Mouse (Mus musculus) limb, embryonic 13.5 days (tissue): ENCODE results near the gene B430306N03Rik. TPM values are rescaled to one million over a fixed set of nuclear protein-coding genes. Genes with fewer than 3 reads are reported as not detected.
"Not testable (repeated sequence)": the region's sequence is repeated elsewhere in the genome, so short reads cannot be mapped to it uniquely, and the experiment has no call there.

ENCODE experiments used
- ATAC-seq: fragments of 200-750 bp; cut with Nextera tagmentation; 2 replicates; pipeline ENCODE4 v1.8.0; 2017; ENCODE audit warnings: low read depth, moderate number of reproducible peaks, moderate TSS enrichment; ENCODE audit not compliant: low FRiP score
- H3K27ac ChIP-seq: fragments of 300-500 bp; sonication (generic); 2 replicates; pipeline ENCODE4 v1.5.1; 2015; ENCODE audit warnings: inconsistent platforms, mild to moderate bottlenecking, moderate library complexity
- H3K27me3 ChIP-seq: fragments of 300-500 bp; sonication (generic); 2 replicates; pipeline ENCODE4 v1.6.1; 2015; ENCODE audit warnings: mild to moderate bottlenecking, inconsistent platforms
- H3K36me3 ChIP-seq: fragments of 300-500 bp; sonication (generic); 2 replicates; pipeline ENCODE4 v1.6.1; 2015; ENCODE audit warnings: inconsistent platforms, mild to moderate bottlenecking, moderate library complexity
- H3K4me1 ChIP-seq: fragments of 300-500 bp; sonication (generic); 2 replicates; pipeline ENCODE4 v1.6.1; 2015; ENCODE audit warnings: inconsistent platforms
- H3K4me2 ChIP-seq: fragments of 300-500 bp; sonication (generic); replicated peaks from 2 replicates; pipeline ENCODE4 v1.6.1; 2015; ENCODE audit warnings: inconsistent platforms, mild to moderate bottlenecking, moderate library complexity
- H3K4me3 ChIP-seq: fragments of 300-500 bp; sonication (generic); 2 replicates; pipeline ENCODE4 v1.5.1; 2015; ENCODE audit warnings: moderate library complexity, mild to moderate bottlenecking, inconsistent platforms
- H3K9ac ChIP-seq: fragments of 300-500 bp; sonication (generic); 2 replicates; pipeline ENCODE4 v1.6.1; 2015; ENCODE audit warnings: mild to moderate bottlenecking, inconsistent platforms
- H3K9me3 ChIP-seq: fragments of 300-500 bp; sonication (generic); 2 replicates; pipeline ENCODE4 v1.6.1; 2016; ENCODE audit warnings: inconsistent platforms
- WGBS: fragments of 180-500 bp; shearing (Covaris S2); methylation state at CpG from one replicate; pipeline ENCODE4 v1.1.7; 2015; 5-methylcytosine and 5-hydroxymethylcytosine counted together
- polyA plus RNA-seq: library from polyadenylated mRNA; unstranded; fragments of >200 nt; fragmentation: Nextera tagmentation; extraction: Ambion mirVana; gene quantifications from 2 replicates; pipeline ENCODE4 v1.2.1, GENCODE M21; 2015

Gene B430306N03Rik
- polyA plus RNA-seq, 1 experiment from 2014 or later: 0.10 TPM

- Histone ChIP-seq H3K4me1 (no peaks in the 10 kb centered on the region), H3K27me3 (no peaks in the 10 kb centered on the region), H3K9ac (no peak within 1 kb of the TSS), H3K4me2 (no peak within 1 kb of the TSS), H3K27ac (no peak within 1 kb of the TSS), H3K4me3 (no peak within 1 kb of the TSS), H3K9me3 (no peaks in the 10 kb centered on the region), H3K36me3 (no peaks in the 10 kb centered on the region)
- WGBS: 75% methylated on average over 5 of the region's 5 CpGs
- no peak for ATAC-seq
Observed at GRCm38 (mm10) chr17:48346231-48346630, 30.3 kb downstream of the B430306N03Rik start, which contains the start of gene Trem2. TSS of gene Trem2 (plus strand) at chr17:48346401.

DNA sequence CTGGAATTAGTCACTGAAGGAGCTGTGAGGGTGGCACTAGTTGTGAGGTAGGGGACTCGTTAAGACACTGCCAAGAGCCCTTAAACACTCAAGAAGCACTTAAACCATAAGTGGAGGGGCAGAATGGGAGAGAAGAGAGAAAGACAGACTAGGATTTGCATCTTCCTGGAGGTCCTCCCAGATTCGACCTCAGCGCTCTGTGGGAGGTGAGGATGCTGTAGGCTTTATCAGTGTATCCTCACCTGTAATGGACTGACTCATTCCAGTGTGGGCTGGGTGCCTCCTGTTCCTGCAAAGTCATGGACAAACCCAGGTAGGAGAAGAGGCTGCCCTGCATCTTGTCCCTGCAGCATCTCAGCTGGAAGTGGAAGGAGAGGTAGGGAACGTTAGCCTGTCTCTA, 30.9 kb downstream of the B430306N03Rik start:
- 58% methylated on average over 4 of the region's 4 CpGs for WGBS
- Histone ChIP-seq H3K4me1 (no peaks in the 10 kb centered on the region), H3K4me3 (no peak overlapping the region), H3K36me3 (no peaks in the 10 kb centered on the region), H3K4me2 (no peak overlapping the region), H3K9me3 (no peaks in the 10 kb centered on the region), H3K9ac (no peak overlapping the region), H3K27me3 (no peaks in the 10 kb centered on the region), H3K27ac (no peak overlapping the region)
- ATAC-seq: no peak

- ATAC-seq: no peak
- no peak overlapping the region for H3K4me3 ChIP-seq
- no peaks in the 10 kb centered on the region for H3K27me3 ChIP-seq
- no peaks in the 10 kb centered on the region for H3K4me1 ChIP-seq
- H3K36me3 ChIP-seq: no peaks in the 10 kb centered on the region
- no peak overlapping the region for H3K27ac ChIP-seq
- H3K9me3 ChIP-seq: no peaks in the 10 kb centered on the region
- 70% methylated on average over 2 of the region's 2 CpGs for WGBS
- no peak overlapping the region for H3K9ac ChIP-seq
- no peak overlapping the region for H3K4me2 ChIP-seq
Observed at GRCm38 (mm10) chr17:48347287-48347686, 31.3 kb downstream of the B430306N03Rik start.

DNA sequence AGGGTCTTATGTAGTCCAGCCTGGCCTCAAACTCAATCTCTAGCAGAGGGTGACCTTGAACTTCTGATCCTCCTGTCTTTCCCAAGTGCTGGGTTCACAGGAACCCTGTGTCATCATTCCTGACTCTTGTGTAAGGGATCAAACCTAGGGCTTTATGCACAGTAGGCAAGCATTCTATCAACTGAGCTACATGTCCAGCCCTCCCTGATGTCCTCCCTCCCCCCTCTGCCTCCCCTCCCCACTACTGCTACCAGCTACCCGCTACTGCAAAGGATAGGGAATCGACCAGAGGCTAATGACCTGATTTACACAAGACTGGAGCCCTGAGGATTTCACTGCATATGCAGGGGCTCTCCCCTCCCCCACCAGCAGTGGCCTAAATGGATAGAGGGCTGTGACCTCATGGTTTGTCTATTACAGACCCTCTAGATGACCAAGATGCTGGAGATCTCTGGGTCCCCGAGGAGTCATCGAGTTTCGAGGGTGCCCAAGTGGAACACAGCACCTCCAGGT, 34.8 kb downstream of the B430306N03Rik start:
- Histone ChIP-seq H3K4me2 (no peak overlapping the region), H3K9ac (no peak overlapping the region), H3K27me3 (no peaks in the 10 kb centered on the region), H3K9me3 (no peaks in the 10 kb centered on the region), H3K27ac (no peak overlapping the region), H3K4me1 (no peaks in the 10 kb centered on the region), H3K4me3 (no peak overlapping the region), H3K36me3 (no peaks in the 10 kb centered on the region)
- WGBS: 71% methylated on average over 5 of the region's 5 CpGs
- ATAC-seq: no peak

- H3K9ac ChIP-seq, H3K4me1 ChIP-seq, H3K4me2 ChIP-seq, H3K27me3 ChIP-seq, H3K27ac ChIP-seq, H3K9me3 ChIP-seq, H3K4me3 ChIP-seq, ATAC-seq, H3K36me3 ChIP-seq: not testable (repeated sequence)
- WGBS: 82% methylated on average over 7 of the region's 7 CpGs
Observed at GRCm38 (mm10) chr17:48352976-48353375, 37.0 kb downstream of the B430306N03Rik start.

GRCm38 (mm10) chr17:48355822-48356221, 39.9 kb downstream of the B430306N03Rik start:
- H3K9me3 ChIP-seq: no peaks in the 10 kb centered on the region
- no peaks in the 10 kb centered on the region for H3K36me3 ChIP-seq
- 89% methylated on average over 3 of the region's 3 CpGs for WGBS
- no peaks in the 10 kb centered on the region for H3K4me1 ChIP-seq
- no peak overlapping the region for H3K27ac ChIP-seq
- no peak overlapping the region for H3K9ac ChIP-seq
- ATAC-seq: no peak
- no peak overlapping the region for H3K4me3 ChIP-seq
- H3K27me3 ChIP-seq: no peaks in the 10 kb centered on the region
- H3K4me2 ChIP-seq: no peak overlapping the region

DNA sequence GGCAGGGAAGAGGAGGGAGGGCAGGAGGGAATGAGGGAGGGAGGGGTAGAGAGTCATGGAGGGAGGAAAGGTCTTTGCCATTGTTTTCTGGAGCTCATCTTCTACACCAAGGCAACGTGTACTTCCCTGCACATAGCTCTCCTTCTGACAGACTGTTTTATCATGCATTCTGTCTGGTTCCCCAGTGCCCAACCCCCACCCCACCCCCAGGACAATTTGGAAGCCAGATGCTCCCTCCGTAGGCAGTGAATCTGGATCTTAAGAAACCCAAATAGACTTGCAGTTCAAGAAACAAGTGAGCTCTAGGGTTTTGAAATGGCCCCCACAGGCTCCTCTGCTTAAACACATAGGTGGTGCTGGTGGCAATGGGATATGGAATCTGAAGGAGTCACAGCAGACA, 42.0 kb downstream of the B430306N03Rik start:
- no peak overlapping the region for H3K4me2 ChIP-seq
- no peak overlapping the region for H3K9ac ChIP-seq
- H3K27me3 ChIP-seq: no peaks in the 10 kb centered on the region
- WGBS: 49% methylated on average over 2 of the region's 2 CpGs
- no peak overlapping the region for H3K4me3 ChIP-seq
- H3K9me3 ChIP-seq: no peaks in the 10 kb centered on the region
- no peaks in the 10 kb centered on the region for H3K36me3 ChIP-seq
- peaks cover 5% of the 10 kb centered on the region for H3K4me1 ChIP-seq
- H3K27ac ChIP-seq: no peak overlapping the region
- ATAC-seq: no peak

DNA sequence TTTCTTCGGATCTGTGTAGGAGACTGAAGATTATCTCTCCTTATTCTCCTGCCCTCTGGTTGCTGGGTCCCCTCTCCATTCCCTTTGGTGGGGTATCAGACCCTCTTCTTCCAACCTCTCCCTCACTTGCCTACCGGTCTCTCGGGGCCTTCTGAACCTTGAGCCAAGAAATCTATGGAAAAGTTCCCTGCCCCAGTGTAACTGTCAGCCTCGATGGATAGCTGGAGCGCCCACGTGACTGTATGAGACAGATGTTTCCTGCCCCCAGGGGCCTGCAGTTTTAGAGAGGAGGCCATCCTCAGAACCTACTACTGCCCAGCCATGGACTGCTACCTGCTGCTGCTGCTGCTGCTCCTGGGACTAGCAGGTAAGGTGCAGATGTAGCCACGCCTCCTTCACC, 43.7 kb downstream of the B430306N03Rik start, which contains the start of gene Treml1:
Treml1 (plus strand) TSS at position 301 of the 400 bp plus-strand sequence.
- Histone ChIP-seq H3K4me3 (no peak within 1 kb of the TSS), H3K27ac (no peak within 1 kb of the TSS), H3K36me3 (no peaks in the 10 kb centered on the region), H3K9ac (no peak within 1 kb of the TSS), H3K9me3 (no peaks in the 10 kb centered on the region), H3K27me3 (no peaks in the 10 kb centered on the region), H3K4me2 (no peak within 1 kb of the TSS), H3K4me1 (peaks cover 14% of the 10 kb centered on the region)
- 73% methylated on average over 7 of the region's 7 CpGs for WGBS
- ATAC-seq: no peak

- Histone ChIP-seq H3K4me2 (no peak overlapping the region), H3K27ac (no peak overlapping the region), H3K4me1 (peaks cover 14% of the 10 kb centered on the region), H3K9me3 (no peaks in the 10 kb centered on the region), H3K4me3 (no peak overlapping the region), H3K36me3 (no peaks in the 10 kb centered on the region), H3K9ac (no peak overlapping the region), H3K27me3 (no peaks in the 10 kb centered on the region)
- 78% methylated on average over 4 of the region's 4 CpGs for WGBS
- no peak for ATAC-seq
Observed at GRCm38 (mm10) chr17:48360462-48360861, 44.5 kb downstream of the B430306N03Rik start.

GRCm38 (mm10) chr17:48362346-48362745, 46.4 kb downstream of the B430306N03Rik start:
- ATAC-seq: no peak
- H3K4me1 ChIP-seq: peaks cover 14% of the 10 kb centered on the region
- H3K4me3 ChIP-seq: no peak overlapping the region
- no peaks in the 10 kb centered on the region for H3K9me3 ChIP-seq
- no peaks in the 10 kb centered on the region for H3K27me3 ChIP-seq
- H3K36me3 ChIP-seq: no peaks in the 10 kb centered on the region
- H3K4me2 ChIP-seq: no peak overlapping the region
- 64% methylated on average over 3 of the region's 3 CpGs for WGBS
- no peak overlapping the region for H3K27ac ChIP-seq
- no peak overlapping the region for H3K9ac ChIP-seq

DNA sequence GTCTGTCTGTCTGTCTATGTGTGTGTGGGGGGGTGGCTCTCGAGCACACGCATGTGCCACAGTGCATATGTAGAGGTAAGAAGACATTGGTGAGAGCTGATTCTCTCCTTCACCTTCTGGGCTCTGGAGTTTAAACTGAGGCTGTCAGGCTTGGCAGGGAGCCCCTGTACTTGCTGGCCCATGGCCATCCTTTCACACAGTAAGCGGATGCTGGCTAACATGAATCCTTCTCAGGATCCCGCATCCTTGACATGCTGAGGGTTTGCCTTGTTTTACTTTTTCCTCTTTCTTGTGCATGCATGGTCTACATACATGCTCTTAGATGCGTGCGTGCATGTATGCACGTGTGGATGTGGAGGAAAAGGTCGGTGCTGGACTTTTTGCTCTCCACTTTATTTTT, 47.0 kb downstream of the B430306N03Rik start:
- ATAC-seq: no peak
- no peak overlapping the region for H3K4me3 ChIP-seq
- H3K36me3 ChIP-seq: no peaks in the 10 kb centered on the region
- 78% methylated on average over 8 of the region's 8 CpGs for WGBS
- peaks cover 14% of the 10 kb centered on the region for H3K4me1 ChIP-seq
- H3K27me3 ChIP-seq: no peaks in the 10 kb centered on the region
- H3K9me3 ChIP-seq: no peaks in the 10 kb centered on the region
- no peak overlapping the region for H3K4me2 ChIP-seq
- no peak overlapping the region for H3K27ac ChIP-seq
- H3K9ac ChIP-seq: no peak overlapping the region

DNA sequence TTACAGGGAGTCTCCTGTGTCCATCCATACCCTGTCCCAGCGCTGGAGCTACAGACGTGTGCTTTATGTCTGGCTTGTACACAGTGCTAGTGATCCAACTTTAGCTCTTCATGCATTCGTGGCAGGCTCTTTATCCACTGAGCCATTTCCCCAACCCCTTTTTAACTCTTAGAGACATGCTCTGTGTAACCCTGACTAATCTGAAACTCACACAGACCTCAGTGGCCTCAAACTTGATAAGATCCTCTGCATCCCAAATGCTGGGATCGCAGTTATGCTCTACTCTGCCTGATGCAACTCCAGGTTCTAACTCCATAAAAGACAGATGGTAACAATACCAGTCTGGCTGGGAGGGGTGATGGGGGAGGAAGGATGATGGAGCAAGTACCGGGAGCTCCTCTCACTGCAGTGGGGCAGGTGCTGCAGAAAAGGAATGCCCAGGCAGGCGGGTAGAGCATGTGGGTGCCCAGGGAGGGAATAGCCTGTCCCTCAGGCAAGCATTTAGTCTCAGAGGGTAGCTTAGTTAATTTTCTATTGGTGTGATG, 47.6 kb downstream of the B430306N03Rik start:
- Histone ChIP-seq H3K4me2 (no peak overlapping the region), H3K27ac (no peak overlapping the region), H3K4me3 (no peak overlapping the region), H3K4me1 (peaks cover 14% of the 10 kb centered on the region), H3K27me3 (no peaks in the 10 kb centered on the region), H3K9me3 (no peaks in the 10 kb centered on the region), H3K9ac (no peak overlapping the region), H3K36me3 (no peaks in the 10 kb centered on the region)
- no peak for ATAC-seq
- WGBS: 62% methylated on average over 6 of the region's 6 CpGs

- H3K4me3 ChIP-seq: no peak overlapping the region
- no peak overlapping the region for H3K9ac ChIP-seq
- H3K36me3 ChIP-seq: no peaks in the 10 kb centered on the region
- WGBS: 81% methylated on average over 9 of the region's 9 CpGs
- H3K27me3 ChIP-seq: no peaks in the 10 kb centered on the region
- no peak overlapping the region for H3K27ac ChIP-seq
- no peak for ATAC-seq
- H3K9me3 ChIP-seq: no peaks in the 10 kb centered on the region
- H3K4me2 ChIP-seq: no peak overlapping the region
- peaks cover 14% of the 10 kb centered on the region for H3K4me1 ChIP-seq
Observed at GRCm38 (mm10) chr17:48365511-48366155, 49.7 kb downstream of the B430306N03Rik start.
